Mouse (Mus musculus): ENCODE results near the gene Lrch2.
"Not testable (repeated sequence)": the region's sequence is repeated elsewhere in the genome, so short reads cannot be mapped to it uniquely, and the experiment has no call there.

DNA sequence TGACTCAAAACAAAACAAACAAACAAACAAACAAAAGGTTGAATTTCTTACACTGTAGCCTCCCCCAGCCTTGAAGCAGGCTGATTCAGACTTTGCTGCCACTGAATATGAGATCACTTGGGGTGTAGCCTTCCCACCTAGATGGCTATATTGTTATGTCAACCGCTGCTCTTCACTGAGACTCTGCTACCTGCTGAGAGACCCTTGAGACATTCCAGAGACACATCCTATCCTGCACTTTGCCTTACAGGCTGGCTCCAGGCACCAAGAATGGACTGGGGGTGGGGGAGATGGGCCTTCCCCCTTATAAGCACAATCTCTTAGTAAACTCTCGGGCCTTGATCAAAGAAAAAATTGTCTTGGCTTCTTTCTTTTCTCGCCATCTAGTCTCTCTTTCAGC is 16.8 kb downstream of the Lrch2 start:
- TF ChIP-seq EP300, POLR2A (IDR thresholded peaks at IDR 0.05; ENCODE audit: insufficient read depth, low read depth, low read length): not testable (repeated sequence)
